Mouse (Mus musculus) hindbrain, embryonic 14.5 days (tissue): ENCODE data around the gene Prox2. TPM values are rescaled to one million over a fixed set of nuclear protein-coding genes. Genes with fewer than 3 reads are reported as not detected.

Experiments
- ATAC-seq: fragments of 200-750 bp; cut with Nextera tagmentation; 2 replicates; pipeline ENCODE4 v1.8.0; 2017; ENCODE audit warnings: moderate number of reproducible peaks, mild to moderate bottlenecking, moderate TSS enrichment, moderate library complexity; ENCODE audit not compliant: low FRiP score
- DNase-seq: peaks from one replicate; pipeline ENCODE4 v3.0.0-alpha.2; 2015; ENCODE audit warnings: low spot score
- H3K27ac ChIP-seq: fragments of 300-500 bp; sonication (generic); 2 replicates; pipeline ENCODE4 v1.5.1; 2014; ENCODE audit warnings: mild to moderate bottlenecking, moderate library complexity
- H3K27me3 ChIP-seq: fragments of 300-500 bp; sonication (generic); 2 replicates; pipeline ENCODE4 v1.6.1; 2014; ENCODE audit warnings: mild to moderate bottlenecking, low read length, mixed read lengths; ENCODE audit not compliant: control insufficient read depth, insufficient read depth
- H3K36me3 ChIP-seq: fragments of 300-500 bp; sonication (generic); replicated peaks from 2 replicates; pipeline ENCODE4 v1.6.1; 2014; ENCODE audit not compliant: control insufficient read depth, insufficient read depth
- H3K4me1 ChIP-seq: fragments of 300-500 bp; sonication (generic); replicated peaks from 2 replicates; pipeline ENCODE4 v1.6.1; 2014; ENCODE audit warnings: antibody characterized with exemption, low read length, mixed read lengths; ENCODE audit not compliant: control insufficient read depth, insufficient read depth
- H3K4me2 ChIP-seq: fragments of 300-500 bp; sonication (generic); replicated peaks from 2 replicates; pipeline ENCODE4 v1.6.1; 2014; ENCODE audit warnings: mild to moderate bottlenecking, moderate library complexity
- H3K4me3 ChIP-seq: fragments of 300-500 bp; sonication (generic); replicated peaks from 2 replicates; pipeline ENCODE4 v1.5.1; 2014; ENCODE audit warnings: mild to moderate bottlenecking, low read length
- H3K9ac ChIP-seq: fragments of 300-500 bp; sonication (generic); 2 replicates; pipeline ENCODE4 v1.6.1; 2014
- H3K9me3 ChIP-seq: fragments of 300-500 bp; sonication (generic); 2 replicates; pipeline ENCODE4 v1.6.1; 2016; ENCODE audit warnings: low read length; ENCODE audit not compliant: control insufficient read depth
- WGBS: fragments of 180-500 bp; shearing (Covaris S2); extraction: QIAGEN DNeasy Blood & Tissue Kit; methylation state at CpG from one replicate; pipeline ENCODE4 v1.1.7; 2014; 5-methylcytosine and 5-hydroxymethylcytosine counted together
- polyA plus RNA-seq: library from polyadenylated mRNA; unstranded; fragments of >200 nt; fragmentation: Nextera tagmentation; extraction: Ambion mirVana; gene quantifications from 2 replicates; pipeline ENCODE4 v1.2.1, GENCODE M21; 2014

The Prox2 gene
- polyA plus RNA-seq, 1 experiment from 2014 or later = 1.9 TPM

DNA sequence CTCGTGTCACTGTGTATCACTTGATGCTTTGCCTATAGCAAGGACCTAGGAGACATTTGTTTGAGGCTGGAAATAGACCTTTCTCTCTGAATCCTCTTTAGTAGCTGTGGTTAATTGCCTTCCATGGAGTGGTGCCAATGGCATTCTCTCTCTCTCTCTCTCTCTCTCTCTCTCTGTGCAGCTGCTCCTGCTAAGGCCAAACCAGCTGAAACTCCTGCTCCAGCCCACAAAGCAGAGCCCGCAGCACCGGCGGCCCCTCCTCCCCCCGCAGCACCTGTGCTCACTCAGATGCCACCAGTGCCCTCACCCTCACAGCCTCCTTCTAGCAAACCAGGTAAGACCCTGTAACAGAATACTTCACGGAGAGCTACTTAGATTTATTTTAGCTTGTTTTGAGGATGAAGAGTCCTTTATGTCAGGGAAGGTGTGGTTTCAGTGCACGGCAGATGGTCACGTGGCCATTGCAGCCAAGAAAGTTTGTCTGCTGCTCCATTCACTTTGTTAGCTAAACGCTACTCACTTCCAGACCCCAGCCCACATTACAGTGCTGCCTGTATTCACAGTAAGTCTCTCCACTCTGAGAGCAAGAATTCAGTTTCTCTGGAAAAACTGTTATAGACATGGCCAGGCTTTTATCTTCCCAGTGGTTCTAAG is 11.4 kb upstream of the Prox2 start:
- H3K36me3 ChIP-seq = peaks cover 91% of the 10 kb centered on the region
- no peak for ATAC-seq
- no peak overlapping the region for H3K4me3 ChIP-seq
- no peak for DNase-seq
- 88% methylated on average over 9 of the region's 9 CpGs for WGBS
- H3K27me3 ChIP-seq = no peaks in the 10 kb centered on the region
- no peaks in the 10 kb centered on the region for H3K9me3 ChIP-seq
- H3K9ac ChIP-seq = no peak overlapping the region
- no peak overlapping the region for H3K27ac ChIP-seq
- no peak overlapping the region for H3K4me2 ChIP-seq
- H3K4me1 ChIP-seq = no peaks in the 10 kb centered on the region

DNA sequence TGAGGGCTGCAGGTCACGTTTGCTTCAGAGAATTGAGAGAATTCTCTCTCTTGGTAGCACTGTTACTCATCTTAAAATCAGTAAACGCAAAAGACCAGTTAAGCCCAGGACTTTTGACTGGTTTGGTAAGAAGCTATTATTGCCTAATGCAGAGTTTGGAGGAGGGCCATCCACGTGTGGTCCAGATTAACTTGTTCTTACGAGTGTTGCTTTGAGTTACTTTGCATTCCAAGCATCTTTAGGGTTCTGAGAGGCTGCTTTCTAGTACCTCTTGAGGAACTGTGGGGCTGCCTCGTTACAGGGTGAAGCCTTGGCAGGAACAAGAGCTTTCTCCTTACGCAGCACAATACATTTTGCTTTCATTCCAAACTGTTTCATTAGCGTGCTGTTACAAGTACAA is 5.1 kb upstream of the Prox2 start:
- H3K9me3 ChIP-seq = no peaks in the 10 kb centered on the region
- 92% methylated on average over 7 of the region's 7 CpGs for WGBS
- H3K9ac ChIP-seq = no peak overlapping the region

DNA sequence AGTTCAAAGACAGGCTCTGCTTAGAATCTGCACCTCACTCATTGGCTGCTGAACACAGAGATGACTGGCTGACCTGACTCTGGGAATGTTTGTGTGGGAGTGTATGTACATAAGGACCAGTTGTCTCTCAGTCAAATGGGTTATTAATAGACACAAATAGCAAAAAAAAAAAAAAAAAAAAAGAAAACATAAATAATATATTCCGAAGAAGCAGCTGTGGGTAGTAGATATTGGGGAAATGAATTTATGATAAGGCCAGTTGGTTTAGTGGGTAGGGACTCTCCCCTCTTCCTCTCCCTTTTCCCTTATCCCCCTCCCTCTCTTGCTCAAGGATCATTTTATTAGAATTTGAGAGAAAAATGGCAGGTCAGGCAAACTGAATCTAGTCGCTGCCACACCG is 3.4 kb upstream of the Prox2 start:
- Histone ChIP-seq H3K4me3 (no peak overlapping the region), H3K27ac (no peak overlapping the region), H3K27me3 (no peaks in the 10 kb centered on the region), H3K9ac (no peak overlapping the region), H3K9me3 (no peaks in the 10 kb centered on the region), H3K4me2 (no peak overlapping the region), H3K4me1 (peaks cover 23% of the 10 kb centered on the region), H3K36me3 (peaks cover 26% of the 10 kb centered on the region)
- DNase-seq (no peak), ATAC-seq (no peak)
- 97% methylated on average over 3 of the region's 3 CpGs for WGBS

More for the DNA sequence above, 5.1 kb upstream of the Prox2 start:
- no peak overlapping the region for H3K4me2 ChIP-seq
- no peak overlapping the region for H3K4me3 ChIP-seq
- no peaks in the 10 kb centered on the region for H3K27me3 ChIP-seq
- H3K4me1 ChIP-seq = peaks cover 13% of the 10 kb centered on the region
- no peak overlapping the region for H3K27ac ChIP-seq
- peaks cover 43% of the 10 kb centered on the region for H3K36me3 ChIP-seq
- DNase-seq = no peak
- ATAC-seq = no peak

DNA sequence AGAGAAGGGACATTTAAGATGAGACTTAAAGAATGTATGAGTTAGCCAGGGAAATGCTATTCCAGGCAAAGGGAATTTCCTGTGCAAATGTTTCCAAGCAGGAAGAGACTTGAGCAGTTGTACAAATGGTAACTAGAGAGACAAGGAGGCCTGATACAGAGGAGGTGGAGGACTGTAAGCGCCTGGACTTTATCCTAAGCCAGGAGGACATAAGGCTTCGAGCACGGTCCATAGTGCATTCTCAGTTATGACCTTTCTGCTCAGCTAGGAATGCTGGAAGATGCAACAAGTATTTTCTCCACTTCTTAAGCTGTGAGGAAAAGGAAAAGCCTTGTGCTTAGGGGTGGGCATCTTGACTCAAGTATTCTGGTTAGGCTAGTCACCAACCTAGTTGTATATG is 2.8 kb upstream of the Prox2 start:
- no peak overlapping the region for H3K9ac ChIP-seq
- WGBS = 92% methylated on average over 3 of the region's 3 CpGs
- no peak for DNase-seq
- no peak overlapping the region for H3K4me3 ChIP-seq
- peaks cover 20% of the 10 kb centered on the region for H3K36me3 ChIP-seq
- H3K9me3 ChIP-seq = no peaks in the 10 kb centered on the region
- no peaks in the 10 kb centered on the region for H3K27me3 ChIP-seq
- H3K4me1 ChIP-seq = peaks cover 23% of the 10 kb centered on the region
- ATAC-seq = no peak
- no peak overlapping the region for H3K27ac ChIP-seq
- no peak overlapping the region for H3K4me2 ChIP-seq

DNA sequence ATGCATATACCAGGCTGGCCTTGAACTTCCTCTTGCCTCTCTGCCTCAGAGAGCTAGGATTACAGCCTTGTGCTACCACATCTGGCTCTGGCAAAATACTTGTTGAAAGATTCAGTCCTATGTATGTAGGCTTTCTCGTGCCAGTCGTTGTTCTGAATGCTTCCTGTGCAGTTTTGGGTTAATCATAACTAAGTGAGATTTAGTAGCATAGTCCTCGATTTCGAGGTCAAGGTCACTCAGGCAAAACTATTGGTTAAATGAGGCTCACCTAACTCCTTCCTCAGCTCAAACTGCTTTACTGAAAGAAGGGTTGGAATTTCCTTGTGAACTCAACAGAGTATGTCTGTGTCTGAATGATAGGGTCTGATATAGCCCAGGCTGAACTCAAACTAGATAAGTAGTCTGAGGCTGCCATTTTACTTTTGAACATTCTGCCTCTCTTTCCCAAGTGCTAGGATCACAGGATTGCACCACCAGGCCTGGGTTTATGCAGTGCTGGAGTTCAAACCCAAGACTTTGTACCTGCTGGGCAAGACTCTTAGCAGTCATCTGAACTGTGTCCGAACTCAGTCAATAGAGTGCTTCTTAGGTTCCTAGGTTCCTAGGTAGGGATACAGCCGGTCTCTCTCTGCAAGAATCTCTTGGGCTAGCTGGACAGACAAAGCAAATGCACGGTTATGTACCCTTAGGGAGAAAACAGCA is 2.1 kb upstream of the Prox2 start:
- ATAC-seq (no peak), DNase-seq (no peak)
- Histone ChIP-seq H3K27me3 (no peaks in the 10 kb centered on the region), H3K36me3 (peaks cover 14% of the 10 kb centered on the region), H3K4me3 (no peak overlapping the region; the same call in 1 of the 2 replicates), H3K4me1 (peaks cover 23% of the 10 kb centered on the region), H3K9ac (no peak overlapping the region), H3K27ac (no peak overlapping the region), H3K9me3 (no peaks in the 10 kb centered on the region), H3K4me2 (no peak overlapping the region)
- WGBS = 89% methylated on average over 7 of the region's 7 CpGs

DNA sequence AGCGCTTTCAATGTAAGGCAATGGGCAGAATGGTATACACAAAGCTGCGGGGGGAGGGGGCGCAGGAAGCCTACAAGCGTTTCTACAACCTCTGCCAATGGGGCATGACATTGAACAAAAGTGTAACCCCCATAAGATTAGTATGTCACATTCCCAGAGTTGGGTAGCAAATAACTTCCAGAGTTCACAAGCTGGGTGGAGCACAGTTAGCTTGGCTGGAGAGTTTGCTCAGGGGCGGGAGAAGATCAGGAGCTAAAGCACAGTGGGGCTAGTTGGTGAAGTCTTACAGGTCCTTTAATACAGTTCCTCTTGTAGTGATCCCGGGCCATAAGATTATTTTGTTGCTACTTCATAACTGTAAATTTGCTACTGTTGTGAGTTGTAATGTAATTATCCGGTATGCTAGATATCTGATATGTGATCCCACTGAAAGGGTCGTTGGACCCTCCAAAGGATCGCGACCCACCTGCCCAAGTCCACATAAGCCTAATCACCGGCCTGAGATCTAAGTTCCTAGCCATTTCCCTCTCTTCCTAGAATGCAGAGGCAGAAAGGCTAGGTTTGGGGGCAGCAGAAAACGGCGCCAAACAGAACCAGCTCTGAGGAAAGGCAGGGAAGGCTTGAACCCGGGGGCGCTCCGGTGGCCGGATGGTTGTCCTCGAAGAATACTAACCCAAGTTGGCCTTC is 405 bp downstream of the Prox2 start:
- ATAC-seq = no peak; the same call in 1 of the 2 replicates
- Histone ChIP-seq H3K27ac (peak overlapping the region; percentile 85), H3K4me2 (peak overlapping the region; percentile 75), H3K9me3 (no peaks in the 10 kb centered on the region), H3K36me3 (no peaks in the 10 kb centered on the region), H3K9ac (peak overlapping the region; percentile 93), H3K27me3 (no peaks in the 10 kb centered on the region), H3K4me3 (peak overlapping the region; percentile 97), H3K4me1 (peaks cover 29% of the 10 kb centered on the region)
- DNase-seq = no peak
- 17% methylated on average over 18 of the region's 18 CpGs for WGBS

DNA sequence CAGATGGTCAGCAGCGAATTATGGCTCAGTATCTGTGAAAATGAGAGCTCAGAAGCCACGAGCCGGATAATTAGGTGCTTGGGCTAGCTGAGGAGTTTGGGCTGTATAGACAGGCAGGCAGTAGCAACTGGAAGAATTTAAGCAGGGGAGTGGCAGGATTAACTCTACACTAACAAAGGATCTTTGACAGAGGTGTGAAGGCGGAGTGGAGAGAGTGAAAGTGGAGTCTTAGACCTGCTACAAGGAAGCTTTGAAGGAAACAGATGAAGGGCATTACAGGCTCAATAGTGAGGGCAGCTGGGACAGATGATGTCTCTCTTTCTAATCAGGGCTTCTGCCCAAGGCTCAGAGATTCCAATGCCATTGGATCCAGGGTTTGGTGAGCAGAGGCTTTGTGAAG is 1.1 kb downstream of the Prox2 start:
- H3K27ac ChIP-seq = no peak overlapping the region
- peaks cover 29% of the 10 kb centered on the region for H3K4me1 ChIP-seq
- H3K27me3 ChIP-seq = no peaks in the 10 kb centered on the region
- no peak overlapping the region for H3K4me2 ChIP-seq
- no peaks in the 10 kb centered on the region for H3K36me3 ChIP-seq
- ATAC-seq (no peak), DNase-seq (no peak)
- no peaks in the 10 kb centered on the region for H3K9me3 ChIP-seq
- H3K4me3 ChIP-seq = no peak overlapping the region
- 66% methylated on average over 4 of the region's 4 CpGs for WGBS
- H3K9ac ChIP-seq = 0 out of 2 replicates have a peak overlapping the region, but pooled peaks have one; percentile 93

DNA sequence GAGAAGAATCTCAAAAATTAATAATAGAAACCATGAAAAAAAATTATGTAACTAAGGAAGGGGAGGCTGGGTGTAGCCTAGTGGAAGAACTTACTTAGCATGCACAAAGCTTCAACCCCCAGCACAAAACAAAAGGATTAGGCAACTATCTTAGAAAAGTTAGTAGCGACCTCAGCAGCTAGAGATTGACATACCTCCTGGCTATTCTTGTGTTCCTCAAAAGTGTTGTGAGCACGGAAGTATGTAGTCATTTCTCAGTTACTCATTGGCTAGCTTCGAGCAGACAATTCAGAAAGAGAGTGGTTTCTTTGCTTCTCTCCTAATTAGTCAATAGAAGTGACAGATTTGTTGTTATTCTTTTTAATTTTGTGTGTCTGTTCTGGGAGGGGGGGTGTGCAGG is 1.9 kb downstream of the Prox2 start:
- no peak overlapping the region for H3K4me2 ChIP-seq
- 70% methylated on average over 3 of the region's 3 CpGs for WGBS
- H3K9ac ChIP-seq = no peak overlapping the region
- no peaks in the 10 kb centered on the region for H3K36me3 ChIP-seq
- no peaks in the 10 kb centered on the region for H3K9me3 ChIP-seq
- H3K27me3 ChIP-seq = no peaks in the 10 kb centered on the region
- peaks cover 29% of the 10 kb centered on the region for H3K4me1 ChIP-seq
- no peak overlapping the region for H3K27ac ChIP-seq
- no peak overlapping the region for H3K4me3 ChIP-seq
- no peak for DNase-seq
- no peak for ATAC-seq

DNA sequence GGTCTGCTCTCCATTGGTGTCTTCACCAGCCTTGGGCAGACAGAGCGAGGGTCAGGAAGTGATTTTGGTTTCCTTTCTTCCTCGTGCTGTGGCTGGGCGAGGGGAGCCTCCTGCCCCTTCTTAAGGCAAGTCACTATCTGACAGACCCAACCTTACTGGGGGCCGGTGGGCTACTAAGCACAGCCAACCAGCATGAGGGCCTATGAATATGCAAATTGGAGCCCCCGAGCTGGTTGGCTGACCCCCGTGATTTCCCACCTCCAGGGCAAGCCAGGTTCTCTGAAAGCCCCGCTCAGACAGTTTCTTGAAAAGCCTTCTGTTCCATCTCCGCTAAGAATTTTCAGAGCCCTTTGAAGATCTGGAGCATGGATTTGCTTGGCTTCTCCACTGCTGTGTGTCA is 4.3 kb downstream of the Prox2 start:
- WGBS = 3% methylated on average over 8 of the region's 8 CpGs
- DNase-seq (no peak), ATAC-seq (no peak)
- Histone ChIP-seq H3K4me2 (peak overlapping the region; percentile 10; the same call in 1 of the 2 replicates), H3K4me3 (no peak overlapping the region), H3K36me3 (no peaks in the 10 kb centered on the region), H3K4me1 (peaks cover 16% of the 10 kb centered on the region), H3K27me3 (no peaks in the 10 kb centered on the region), H3K27ac (no peak overlapping the region), H3K9me3 (no peaks in the 10 kb centered on the region), H3K9ac (no peak overlapping the region)
